In genomic region chr17:35509284-35509683, GRCm38 (mm10) we compare ENCODE assay signal across 9 mouse cellular contexts. TPM values are rescaled to one million over a fixed set of nuclear protein-coding genes. Genes with fewer than 3 reads are reported as not detected.
DNase-seq lines count a peak whose midpoint lies in the region; ATAC-seq and TF ChIP-seq lines count a peak whose summit lies in the region.
"Had no signal": no experiment of that assay in that cellular context is flagged by ENCODE, and none has a peak within 500 bp of the region (broad histone marks: within the 10 kb centered on the region; RNA-seq: fewer than 3 reads in every experiment).

No protein-coding gene starts in this region.

- no peak overlapping the region for H3K4me3 ChIP-seq in left cerebral cortex, adult 2 months
- no peak overlapping the region for H3K4me3 ChIP-seq in forebrain, embryonic 13.5 days
- H3K4me3 ChIP-seq: embryonic facial prominence, embryonic 15.5 days; midbrain, embryonic 12.5 days had no signal

- no peak overlapping the region for H3K27ac ChIP-seq in left cerebral cortex, adult 2 months
- H3K27ac ChIP-seq in forebrain, embryonic 13.5 days = no peak overlapping the region
- H3K27ac ChIP-seq: embryonic facial prominence, embryonic 15.5 days; midbrain, embryonic 12.5 days had no signal

- 0 out of 2 replicates have a peak, but pooled peaks cover 2% of the 10 kb centered on the region for H3K36me3 ChIP-seq in forebrain, embryonic 13.5 days (ENCODE audit: poor library complexity, severe bottlenecking)
- H3K36me3 ChIP-seq: midbrain, embryonic 12.5 days had no signal

- peak; percentile 22 for TF ChIP-seq CTCF in left cerebral cortex, adult 2 months (IDR thresholded peaks at IDR 0.05)

- H3K27me3 ChIP-seq in forebrain, embryonic 13.5 days = peaks cover 47% of the 10 kb centered on the region

- intact Hi-C loops in left cerebral cortex, adult 2 months (cut with DNase I) = no loop called here

- no peak for DNase-seq in left cerebral cortex, adult 2 months (ENCODE audit: extremely low spot score in 1 of 2, low spot score in 2 of 2)
- DNase-seq in left cerebral cortex, adult 11 months (ENCODE audit: low spot score) = no peak
- peak; percentile 61 for DNase-seq in NIH3T3 (ENCODE audit: low read depth)
- peak; percentile 32 for DNase-seq in lung, postnatal 25 days (ENCODE audit: low spot score)
- DNase-seq in layer of hippocampus, adult 11-12 months (ENCODE audit: low spot score) = no peak
- no peak for DNase-seq in adrenal gland, postnatal 4 days (ENCODE audit: low spot score in 2 of 2)

- peaks cover 3% of the 10 kb centered on the region for H3K4me1 ChIP-seq in forebrain, embryonic 13.5 days

- 0 out of 2 replicates have a peak, but pooled peaks have one; percentile 13 for ATAC-seq in forebrain, embryonic 13.5 days

- H3K9me3 ChIP-seq in forebrain, embryonic 13.5 days (replicated peaks) = no peaks in the 10 kb centered on the region
- H3K9me3 ChIP-seq: embryonic facial prominence, embryonic 15.5 days; midbrain, embryonic 12.5 days had no signal

- no peak overlapping the region for H3K9ac ChIP-seq in forebrain, embryonic 13.5 days
- H3K9ac ChIP-seq: embryonic facial prominence, embryonic 15.5 days; midbrain, embryonic 12.5 days had no signal

- 26% methylated on average over 8 of the region's 8 CpGs for WGBS in forebrain, embryonic 13.5 days

- no peak overlapping the region for H3K4me2 ChIP-seq in forebrain, embryonic 13.5 days
- H3K4me2 ChIP-seq: embryonic facial prominence, embryonic 15.5 days; midbrain, embryonic 12.5 days had no signal

RNA-seq across cellular contexts. Expression of gene Pou5f1, which starts 3.5 kb away (rescaled TPM):
- total RNA-seq in left cerebral cortex, adult 2 months (2021) = under 1 TPM in 1 of 2 experiments, not detected in 1; 0.25 TPM
- not detected in 2 replicates for polyA plus RNA-seq in forebrain, embryonic 13.5 days (2015; fragmentation: Nextera tagmentation; extraction: Ambion mirVana)
- under 1 TPM in 1 of 2 experiments, not detected in 1; 0.37 TPM for total RNA-seq in adrenal gland, postnatal 4 days (2021)
- polyA plus RNA-seq: embryonic facial prominence, embryonic 15.5 days; midbrain, embryonic 12.5 days had no signal

RNA-seq across cellular contexts. Expression of gene Tcf19, which starts 7.3 kb away (rescaled TPM):
- 10 to 100 TPM; 10.7 to 11.4 TPM for total RNA-seq in left cerebral cortex, adult 2 months (2021)
- 54.4 and 55.5 TPM in 2 replicates for polyA plus RNA-seq in forebrain, embryonic 13.5 days (2015; fragmentation: Nextera tagmentation; extraction: Ambion mirVana)
- 10 to 100 TPM; 31.0 to 34.7 TPM for total RNA-seq in adrenal gland, postnatal 4 days (2021)

RNA-seq across cellular contexts. Expression of gene Cchcr1, which starts 7.6 kb away (rescaled TPM):
- total RNA-seq in left cerebral cortex, adult 2 months (2021) = 10 to 100 TPM; 14.5 to 17.1 TPM
- polyA plus RNA-seq in forebrain, embryonic 13.5 days (2015; fragmentation: Nextera tagmentation; extraction: Ambion mirVana) = 11.7 and 13.8 TPM in 2 replicates
- total RNA-seq in adrenal gland, postnatal 4 days (2021) = 10 to 100 TPM; 20.0 to 23.5 TPM

RNA-seq across cellular contexts. Expression of gene Psors1c2, which starts 23.7 kb away (rescaled TPM):
- 1 to 10 TPM; 1.3 TPM for total RNA-seq in left cerebral cortex, adult 2 months (2021)
- 1.4 and 2.1 TPM in 2 replicates for polyA plus RNA-seq in forebrain, embryonic 13.5 days (2015; fragmentation: Nextera tagmentation; extraction: Ambion mirVana)
- under 1 TPM in 1 of 2 experiments, not detected in 1; 0.87 TPM for total RNA-seq in adrenal gland, postnatal 4 days (2021)

RNA-seq across cellular contexts. Expression of gene H2-Q10, which starts 39.4 kb away (rescaled TPM):
- total RNA-seq in left cerebral cortex, adult 2 months (2021) = under 1 TPM; 0.43 to 0.75 TPM
- 0.55 TPM in 1 of 2 replicates, not detected in the other for polyA plus RNA-seq in forebrain, embryonic 13.5 days (2015; fragmentation: Nextera tagmentation; extraction: Ambion mirVana)
- 10 to 100 TPM in 1 of 2 experiments, 1 to 10 TPM in 1; 2.3 to 51.2 TPM for total RNA-seq in adrenal gland, postnatal 4 days (2021)

Comparison
In these comparisons a context has a peak if more than half of its experiments do, and no peak if none do; other contexts are left out.
1. DNase-seq: peak in NIH3T3 (single experiment) and lung, postnatal 25 days (single experiment); none in left cerebral cortex, adult 2 months (0 of 2), left cerebral cortex, adult 11 months (single experiment), layer of hippocampus, adult 11-12 months (single experiment) and adrenal gland, postnatal 4 days (0 of 2).